Mouse (Mus musculus) MN1 (cell line): ENCODE results near the gene Mbnl2.
A peak's percentile ranks its signal among the peaks of the same experiment; 100 is the strongest.

Experiments used
- DNase-seq: peaks from one replicate; pipeline ENCODE4 v3.0.0-alpha.2; 2016; ENCODE audit warnings: low spot score

The Mbnl2 gene

DNA sequence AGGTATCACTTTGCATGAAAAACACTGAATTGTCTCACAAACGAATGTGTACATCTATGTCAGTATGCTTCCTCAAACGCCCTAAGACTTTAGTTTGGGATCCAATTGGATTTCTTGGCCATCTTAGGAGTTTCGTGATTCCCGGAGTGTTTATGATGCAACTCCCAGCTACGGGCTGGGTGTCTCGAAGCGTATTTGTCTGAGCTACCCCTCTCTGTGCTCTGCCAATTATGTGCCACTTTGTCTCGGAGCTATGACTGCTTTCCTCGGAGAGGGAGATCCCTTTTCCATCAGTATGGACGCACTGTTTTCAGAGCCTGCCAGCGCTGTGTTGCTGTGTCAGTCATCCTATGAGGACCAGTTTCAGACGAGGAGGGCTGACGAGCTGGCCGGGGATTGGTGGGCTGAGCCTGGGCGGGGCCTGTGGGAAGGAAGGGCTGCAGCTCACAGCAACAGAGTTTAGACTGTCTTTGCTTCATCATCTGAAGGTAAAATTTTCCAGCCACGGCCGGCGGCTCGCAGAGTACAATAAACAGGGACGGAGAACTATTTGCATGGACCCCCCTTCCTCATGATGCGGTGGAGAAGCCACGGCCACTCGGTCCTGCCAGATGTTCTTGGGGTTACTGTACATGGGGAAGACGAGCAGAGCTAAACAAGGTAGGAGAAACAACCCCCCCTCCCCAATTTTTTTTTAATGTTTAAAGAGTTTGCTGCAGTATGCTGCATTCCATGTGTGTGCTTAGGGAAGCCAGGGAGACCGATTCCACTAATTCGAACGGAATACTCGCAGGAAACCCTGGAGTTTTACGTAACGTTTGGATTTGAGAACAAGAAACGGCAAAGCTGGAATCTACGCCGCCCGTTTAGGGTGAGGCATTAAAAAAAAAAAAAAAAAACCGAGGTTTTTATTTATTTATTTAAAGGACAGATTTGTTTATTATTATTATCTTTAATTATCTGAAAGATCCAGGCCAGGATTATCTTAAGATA lies at the start of gene Mbnl2:
Mbnl2 (plus strand) TSS at position 424 of the 993 bp plus-strand sequence.
- DNase-seq: peak; percentile 95

DNA sequence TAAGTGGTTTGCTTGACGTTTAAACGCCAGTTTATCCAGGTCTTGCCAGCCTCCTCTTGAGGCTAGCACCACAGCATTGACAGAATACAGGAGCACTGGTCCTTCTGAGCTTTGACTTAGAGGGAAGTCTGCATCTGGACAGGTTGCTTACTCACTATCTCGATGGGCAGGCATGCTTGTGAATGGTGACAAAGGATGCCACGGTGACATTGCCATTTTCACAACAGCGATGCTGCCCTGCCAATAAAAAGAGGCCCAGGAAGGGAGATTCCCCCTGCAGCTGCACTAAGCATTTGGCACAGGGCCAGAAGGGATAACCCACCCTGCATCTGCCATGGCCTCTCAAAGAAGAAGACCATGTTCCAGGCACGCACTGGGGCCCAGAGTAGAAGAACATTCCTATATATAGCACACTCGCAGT lies 43.4 kb upstream of the Mbnl2 start:
- DNase-seq: peak; percentile 15

DNA sequence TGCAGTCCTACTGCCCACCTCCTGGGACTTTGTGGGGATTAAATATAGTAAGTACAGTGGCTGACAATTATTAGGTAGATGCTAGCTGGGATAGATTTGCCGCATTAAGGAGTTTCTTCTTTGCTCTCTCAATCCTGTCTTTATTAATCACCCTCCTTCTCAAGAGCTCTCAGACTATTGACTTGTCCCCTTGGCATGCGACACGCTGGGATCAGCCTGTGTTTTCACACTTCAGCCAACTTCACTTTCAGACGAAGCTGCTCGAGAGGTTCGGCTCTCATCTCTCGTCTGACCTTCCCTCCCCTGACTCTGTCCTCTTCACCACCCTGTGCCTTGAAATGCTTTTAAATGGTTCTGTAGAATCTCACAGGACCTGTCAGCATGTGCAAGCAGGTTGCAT lies 39.9 kb upstream of the Mbnl2 start:
- no peak for DNase-seq

DNA sequence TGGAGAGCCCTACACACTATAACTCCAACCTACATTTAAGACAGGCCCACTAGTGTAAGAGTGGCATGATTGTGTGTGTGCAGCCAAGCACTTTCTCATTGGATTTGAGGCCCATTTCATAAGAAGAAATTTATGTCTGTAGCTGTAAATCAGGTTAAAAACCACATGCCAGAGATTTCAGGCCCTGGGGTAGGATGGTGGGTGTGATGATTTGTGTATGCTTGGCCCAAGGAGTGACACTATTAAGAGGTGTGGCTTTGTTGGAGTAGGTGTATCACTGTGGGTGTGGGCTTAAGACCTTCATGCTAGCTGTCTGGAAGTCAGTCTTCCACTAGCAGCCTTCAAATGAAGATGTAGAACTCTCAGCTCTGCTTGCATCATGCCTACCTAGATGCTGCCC lies 37.0 kb upstream of the Mbnl2 start:
- no peak for DNase-seq

DNA sequence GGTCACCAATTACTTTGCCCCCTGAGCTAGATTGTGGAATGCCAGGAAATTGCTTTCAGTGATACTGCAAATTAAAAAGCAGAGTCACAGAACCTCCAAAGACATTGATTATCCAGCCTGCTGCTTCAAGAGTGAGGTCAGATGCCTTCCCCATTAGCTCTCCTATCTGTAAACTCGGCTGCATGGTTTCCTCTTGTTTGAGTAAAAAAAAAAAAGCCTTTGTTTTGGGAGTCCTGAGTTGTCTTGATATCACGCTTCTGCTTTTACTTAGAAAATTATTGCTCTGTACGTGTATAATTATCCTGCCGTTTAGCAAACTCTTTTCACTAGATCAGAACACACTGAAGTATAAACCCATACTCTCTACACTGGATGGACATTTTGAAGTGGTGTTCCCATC lies 35.3 kb upstream of the Mbnl2 start:
- no peak for DNase-seq

DNA sequence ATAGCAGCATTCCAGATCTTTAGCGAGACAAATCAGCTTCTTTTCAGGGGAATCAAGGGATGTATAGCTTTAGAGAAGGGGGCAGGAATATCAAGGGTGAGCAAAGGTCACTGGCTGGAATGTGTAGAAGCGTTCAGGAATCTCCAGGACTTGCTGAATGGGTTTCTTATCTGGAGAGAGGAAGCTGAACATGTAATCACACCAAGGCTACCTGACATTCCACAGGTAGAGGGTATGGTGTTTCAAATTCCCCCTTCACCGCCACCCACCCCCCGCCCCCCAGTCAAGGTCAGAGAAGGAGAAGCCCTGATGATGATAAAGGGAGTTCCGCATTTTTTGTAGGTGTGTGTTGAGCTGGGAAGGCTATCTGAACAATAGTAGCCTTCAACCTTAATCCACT lies 32.8 kb upstream of the Mbnl2 start:
- DNase-seq: no peak

DNA sequence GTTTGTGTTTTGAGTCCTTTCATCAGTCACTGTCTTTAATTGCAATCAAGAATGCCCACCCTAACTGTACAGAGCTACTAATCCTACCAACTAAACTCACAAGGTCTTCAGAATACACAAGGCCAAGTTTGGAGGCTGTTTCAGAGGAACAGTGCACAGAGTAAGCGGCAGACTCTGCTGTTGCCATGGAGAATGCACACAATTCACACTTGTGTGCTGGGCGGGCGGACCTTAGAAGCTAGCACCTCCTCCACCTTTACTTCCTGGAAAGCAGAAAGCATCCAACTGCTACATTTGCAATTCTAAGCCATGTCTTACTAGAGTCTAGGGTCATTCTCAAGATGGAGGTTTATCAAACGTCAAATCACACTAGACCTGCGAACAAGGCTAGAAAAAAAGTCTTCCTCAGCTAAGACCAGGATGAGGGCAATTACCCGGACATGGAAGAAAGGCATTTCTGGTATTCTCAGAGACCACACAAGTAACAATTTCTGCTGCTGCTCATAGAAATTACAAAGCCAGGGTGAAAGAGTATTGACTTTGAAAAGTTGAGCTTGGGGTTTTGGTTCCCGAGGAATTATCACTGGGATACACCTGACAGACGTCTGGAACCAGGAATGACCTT lies 30.3 kb upstream of the Mbnl2 start:
- no peak for DNase-seq

DNA sequence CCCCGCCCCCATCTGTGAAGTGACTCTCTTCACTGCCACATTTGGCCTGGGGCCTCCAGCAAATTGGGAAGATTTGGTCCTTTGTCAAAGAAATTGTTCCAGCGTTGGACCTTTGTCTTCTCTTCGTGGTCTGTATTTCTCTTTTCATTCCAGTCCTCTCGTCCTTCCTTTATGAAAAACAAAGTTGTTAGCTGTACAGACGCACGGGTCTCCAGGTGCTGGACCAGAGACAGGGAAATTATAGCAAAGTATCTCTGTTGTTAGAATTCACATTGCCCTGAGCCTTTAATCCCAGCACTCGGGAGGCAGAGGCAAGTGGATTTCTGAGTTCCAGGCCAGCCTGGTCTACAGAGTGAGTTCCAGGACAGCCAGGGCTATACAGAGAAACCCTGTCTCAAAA lies 22.1 kb upstream of the Mbnl2 start:
- no peak for DNase-seq

DNA sequence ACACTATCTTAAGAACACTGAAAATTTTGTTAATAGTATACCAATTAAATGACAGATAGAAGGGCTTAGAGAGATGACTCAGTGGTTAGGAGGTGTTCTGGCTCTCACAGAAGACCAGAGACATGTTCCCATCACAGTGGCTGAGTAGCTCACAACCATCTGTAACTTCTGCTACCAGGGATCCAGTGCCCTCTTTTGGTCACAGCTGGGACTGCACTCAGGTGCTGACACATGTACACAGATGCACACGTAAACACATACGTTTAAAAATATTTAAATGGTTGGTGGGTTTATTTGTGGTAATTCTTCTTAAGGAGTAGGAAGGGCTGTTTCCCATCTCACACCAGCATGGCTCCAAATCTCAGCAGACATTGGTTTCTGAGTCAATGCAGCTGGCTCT lies 19.3 kb upstream of the Mbnl2 start:
- DNase-seq: no peak

DNA sequence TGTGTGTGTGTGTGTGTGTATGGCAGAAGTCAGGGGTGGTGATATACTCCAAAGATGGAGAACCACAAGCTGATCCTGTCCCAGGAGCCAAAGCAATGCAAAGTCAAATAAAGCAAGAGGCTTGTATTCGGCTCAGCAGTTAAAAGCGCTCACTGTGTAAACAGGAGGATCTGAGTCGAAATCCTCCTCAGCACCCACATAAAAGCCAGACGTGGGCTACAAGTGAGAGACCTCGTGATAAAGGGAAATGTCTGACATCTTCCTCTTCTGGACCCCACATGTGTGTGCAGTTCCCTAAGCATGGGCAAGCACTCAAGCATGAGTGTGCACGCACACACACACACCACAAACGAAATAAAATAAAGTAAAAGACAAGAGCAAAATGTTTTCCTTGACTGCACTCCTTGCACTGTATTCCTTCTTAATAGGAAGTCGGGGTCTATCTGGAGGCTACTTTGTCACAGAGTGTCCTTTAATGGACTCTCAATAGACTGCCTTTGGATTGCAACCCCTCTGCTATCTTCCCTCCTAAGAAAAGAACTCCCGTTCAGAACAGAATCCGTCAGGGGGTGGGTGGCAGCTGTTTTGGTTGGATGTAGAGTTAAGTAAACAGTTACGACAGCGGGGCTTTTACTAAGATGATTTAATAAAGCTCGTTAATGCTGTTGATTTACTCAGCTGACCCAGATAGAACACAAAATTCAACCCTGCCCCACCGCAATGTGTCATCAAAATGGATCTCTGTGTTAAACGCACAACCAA lies 18.7 kb upstream of the Mbnl2 start:
- DNase-seq: peak; percentile 33

DNA sequence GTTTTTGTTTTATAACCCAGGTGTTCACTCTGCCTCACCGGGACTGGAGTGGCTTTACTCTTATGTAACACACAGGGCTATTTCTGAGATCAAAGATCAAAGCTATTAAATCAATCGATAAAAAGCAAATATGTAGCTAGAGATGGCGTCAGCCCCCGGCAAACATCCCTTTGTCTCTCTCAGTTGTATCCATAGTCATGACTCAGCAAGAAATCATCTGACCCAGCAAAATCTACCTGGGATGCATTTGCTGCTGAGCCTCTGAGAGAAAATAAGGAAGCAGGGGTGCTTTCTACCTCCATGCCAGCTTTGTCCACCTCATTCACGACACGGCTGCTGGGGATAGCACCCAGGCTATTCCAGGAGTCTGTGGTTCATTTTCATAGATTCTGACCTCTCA lies 18.0 kb upstream of the Mbnl2 start:
- DNase-seq: peak; percentile 26

DNA sequence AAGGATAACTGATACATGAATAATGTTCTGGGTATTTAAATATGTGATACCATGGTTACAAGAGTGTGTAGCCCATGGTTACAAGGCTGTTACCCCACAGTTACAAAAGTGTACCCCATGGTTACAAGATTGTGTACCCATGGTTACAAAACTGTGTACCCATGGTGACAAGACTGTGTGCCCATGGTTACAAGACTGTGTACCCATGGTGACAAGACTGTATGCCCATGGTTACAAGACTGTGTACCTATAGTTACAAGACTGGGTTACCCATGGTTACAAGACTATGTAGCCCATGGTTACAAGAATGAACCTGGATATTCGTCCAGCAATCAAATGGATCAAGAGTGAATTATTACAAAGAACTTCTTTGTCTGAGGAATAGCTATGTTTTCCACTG lies 16.0 kb upstream of the Mbnl2 start:
- no peak for DNase-seq

DNA sequence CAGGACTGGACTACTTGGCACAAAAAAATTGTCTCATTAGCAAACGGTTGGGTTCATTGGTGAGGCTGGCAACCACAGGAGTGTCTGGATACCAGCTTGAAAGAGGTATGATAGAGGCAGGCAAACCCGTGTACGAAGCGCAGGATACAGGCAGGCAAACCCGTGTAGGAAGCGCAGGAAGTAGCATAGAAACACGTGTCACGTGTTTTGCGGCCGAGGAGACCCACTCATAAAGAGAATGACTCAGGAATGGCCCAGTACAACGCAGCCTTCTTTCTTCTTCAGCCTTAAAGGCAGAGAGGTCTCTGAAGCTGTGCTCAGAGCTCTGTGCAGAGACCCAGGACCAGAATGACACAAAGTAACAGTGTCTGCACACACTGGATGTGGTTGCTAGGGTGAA lies 13.9 kb upstream of the Mbnl2 start:
- no peak for DNase-seq

DNA sequence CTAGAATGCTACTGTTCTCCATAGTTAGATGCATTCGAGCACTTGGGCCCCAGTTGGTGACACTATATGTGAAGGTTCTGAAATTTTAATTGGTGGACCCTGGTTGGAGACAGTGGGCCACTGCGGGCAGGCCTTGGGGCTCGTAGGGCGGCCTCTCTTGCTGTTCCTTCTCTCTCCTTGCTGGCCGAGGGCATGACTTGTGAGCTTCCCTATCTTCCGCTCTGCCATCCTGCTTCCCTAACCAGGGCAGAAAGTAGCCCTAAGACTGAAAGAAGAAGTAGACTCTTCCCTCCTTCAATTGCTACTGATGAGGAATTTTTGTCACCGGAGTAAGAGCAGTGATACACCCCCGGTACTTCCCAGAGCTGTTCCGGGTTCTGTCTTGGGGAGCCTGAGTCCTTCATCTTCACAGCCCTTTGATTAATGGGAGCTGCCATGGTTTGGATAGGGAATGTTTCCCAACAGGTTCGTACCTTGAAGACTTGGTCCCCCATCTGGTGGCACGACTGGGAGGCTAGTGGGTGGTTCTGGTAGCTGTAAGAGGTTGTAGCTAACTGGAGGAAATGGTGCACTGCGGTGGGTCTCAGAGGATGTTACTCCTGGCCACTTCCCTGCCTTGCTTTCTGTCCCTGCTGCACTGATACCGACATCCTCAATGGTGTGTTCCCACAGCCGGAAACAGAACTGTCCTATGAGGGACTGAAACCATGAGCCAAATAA lies 12.6 kb upstream of the Mbnl2 start:
- DNase-seq: no peak

DNA sequence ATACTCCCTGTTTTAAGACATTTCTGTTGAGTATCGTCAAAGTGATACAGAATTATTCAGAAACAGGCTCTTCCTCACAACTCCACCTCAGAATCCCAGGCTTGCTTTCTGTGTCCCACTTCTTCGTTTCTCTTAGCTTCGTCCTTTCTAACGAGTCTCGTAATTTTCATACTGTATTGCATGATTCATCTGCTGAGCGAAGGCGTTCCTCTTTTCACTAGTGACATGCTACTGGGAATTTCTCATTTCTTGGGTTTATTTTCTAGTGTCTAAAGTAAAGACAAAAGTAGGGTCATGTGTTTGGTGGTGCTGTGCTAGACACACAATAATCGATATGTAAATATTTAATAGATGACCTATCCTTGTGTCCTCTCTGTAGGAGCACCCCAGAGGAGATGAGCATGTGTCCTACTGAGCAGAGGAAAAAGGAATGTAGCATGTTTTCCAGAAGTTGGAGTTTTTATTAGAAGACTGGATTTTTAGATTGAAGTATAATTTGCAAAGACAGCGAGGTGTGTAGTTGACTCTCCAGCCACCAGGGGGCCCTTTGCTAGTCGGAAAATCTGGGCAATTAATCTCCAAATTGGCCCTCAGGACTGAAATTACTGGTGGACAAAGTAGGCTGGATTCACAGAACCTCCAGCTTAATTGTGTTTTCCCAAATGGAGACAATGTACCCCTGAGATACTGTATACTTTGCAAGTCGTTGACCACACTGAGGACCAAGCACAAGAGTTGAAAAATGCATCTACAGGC lies 11.9 kb upstream of the Mbnl2 start:
- DNase-seq: no peak

DNA sequence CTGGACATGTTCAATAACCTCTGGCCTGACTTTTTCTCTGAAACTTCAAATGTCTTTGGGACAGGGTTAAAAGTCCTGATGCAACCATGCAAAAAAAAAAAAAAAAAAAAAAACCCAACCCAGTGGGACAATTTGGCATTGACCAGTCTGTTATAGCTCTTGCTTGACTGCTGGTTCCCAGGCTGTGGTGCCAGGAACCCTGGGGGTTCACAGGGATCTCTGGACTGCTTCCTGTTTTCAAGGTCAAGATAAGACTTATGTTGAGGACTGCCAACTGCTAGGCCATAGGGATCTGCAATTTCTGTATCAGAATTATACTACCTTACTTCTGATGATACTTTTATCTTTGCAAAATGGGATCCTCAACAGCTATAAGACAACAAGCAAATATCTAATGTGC lies 9.6 kb upstream of the Mbnl2 start:
- DNase-seq: no peak

DNA sequence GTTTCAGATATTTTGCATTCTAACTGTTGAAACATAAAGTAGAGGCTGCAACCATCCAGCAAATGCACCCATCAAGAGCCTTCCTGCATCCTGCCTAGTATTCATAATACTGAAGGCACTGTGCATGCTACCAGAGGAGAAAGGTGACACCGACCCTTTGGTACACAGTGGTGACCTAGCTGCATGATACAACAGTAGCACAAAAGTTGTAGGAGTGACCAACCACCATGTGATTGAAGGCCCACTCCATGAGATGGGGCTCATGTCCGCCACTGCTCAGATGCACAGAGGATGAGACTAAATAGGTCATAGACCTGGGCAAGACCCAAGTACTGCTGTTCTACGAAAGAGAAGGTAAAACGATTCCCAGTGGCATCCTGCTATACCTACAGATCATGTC lies 8.3 kb upstream of the Mbnl2 start:
- DNase-seq: no peak

DNA sequence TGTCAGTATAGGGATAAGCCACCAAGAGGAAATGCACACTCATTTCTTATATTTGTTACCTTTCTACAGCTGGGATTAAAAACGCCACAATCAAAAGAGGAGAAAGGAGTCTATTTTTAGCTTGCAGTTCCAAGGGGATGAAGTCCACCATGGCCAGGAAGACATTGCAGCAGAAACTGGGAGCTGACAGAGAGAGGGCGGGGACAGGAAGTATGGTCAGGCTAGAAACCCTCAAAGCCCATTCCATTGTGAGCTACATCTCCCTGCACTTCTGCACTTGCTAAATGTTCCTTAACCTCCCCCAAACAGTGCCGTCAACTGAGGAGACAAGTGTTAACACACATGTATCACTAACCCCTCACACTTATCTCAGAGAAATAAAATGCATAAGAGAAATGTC lies 5.4 kb upstream of the Mbnl2 start:
- no peak for DNase-seq

DNA sequence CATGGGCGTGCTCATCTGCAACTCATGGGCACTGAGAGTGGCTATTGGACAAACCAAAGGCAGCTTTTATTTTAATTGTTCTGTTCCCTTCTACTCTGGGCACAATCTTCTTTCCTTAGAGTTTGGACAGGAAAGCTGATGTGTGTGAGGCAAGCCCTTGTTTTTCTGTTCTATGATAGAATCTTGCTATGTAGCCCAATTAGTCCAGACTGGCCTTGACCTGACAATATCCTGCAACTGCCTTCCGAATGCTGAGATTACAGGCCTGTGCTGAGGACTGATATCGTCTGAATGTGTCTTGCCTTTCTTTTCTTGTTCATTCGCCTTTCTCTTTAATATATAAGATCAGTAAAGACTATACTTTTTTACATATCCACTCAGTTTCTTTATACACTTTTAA lies 4.8 kb upstream of the Mbnl2 start:
- no peak for DNase-seq

DNA sequence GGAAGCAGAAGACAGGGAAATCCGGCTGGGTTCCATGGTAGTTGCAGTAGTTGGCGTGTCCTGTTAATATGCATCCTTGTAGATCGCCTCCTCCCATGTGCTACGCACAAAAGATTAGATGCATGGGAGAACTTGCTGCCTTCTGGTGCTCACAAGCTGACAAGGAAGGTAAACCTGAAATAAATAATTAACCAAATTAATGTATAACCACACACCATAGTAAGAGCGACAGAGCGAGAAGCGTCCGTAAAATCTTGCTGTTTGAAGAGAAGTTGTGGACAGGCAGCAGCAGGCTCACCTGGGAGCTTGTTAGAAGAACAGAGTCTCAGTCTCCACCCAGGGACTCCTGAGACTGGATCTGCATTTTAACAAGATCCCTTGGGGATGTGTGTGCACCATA lies 4.4 kb upstream of the Mbnl2 start:
- DNase-seq: no peak

DNA sequence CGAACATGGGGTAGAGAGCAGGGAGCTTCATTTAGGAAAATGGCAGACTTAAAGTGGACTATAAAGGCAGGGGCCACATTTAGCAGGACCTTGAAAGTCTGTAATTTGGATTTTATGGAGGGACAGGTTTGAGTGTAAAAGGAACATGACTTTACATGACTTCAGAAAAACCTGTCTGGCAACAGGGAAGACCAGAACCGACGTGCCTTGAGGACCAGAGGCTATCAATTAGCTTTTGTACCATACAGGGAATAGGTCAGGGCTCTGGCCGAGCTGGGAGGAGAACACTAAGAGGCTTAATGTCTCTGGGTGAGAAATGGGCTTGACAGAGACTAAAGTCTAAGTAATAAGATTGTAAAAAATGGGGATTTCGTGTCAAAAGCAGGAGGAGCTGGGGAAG lies 1.7 kb upstream of the Mbnl2 start:
- no peak for DNase-seq
